Mouse (Mus musculus) gastrocnemius, adult 2 months (tissue): ENCODE data around the gene Slc39a10. TPM values are rescaled to one million over a fixed set of nuclear protein-coding genes. Genes with fewer than 3 reads are reported as not detected.

Experiments
- DNase-seq: peaks from one replicate; pipeline ENCODE4 v3.0.0; 2022
- H3K27ac ChIP-seq: fragments of 200-600 bp; 2 replicates; pipeline ENCODE4 v1.8.1; 2022; ENCODE audit warnings: mild to moderate bottlenecking
- H3K4me3 ChIP-seq: fragments of 200-600 bp; 2 replicates; pipeline ENCODE4 v1.8.1; 2022; ENCODE audit warnings: mild to moderate bottlenecking, moderate library complexity
- CTCF ChIP-seq: fragments of 200-600 bp; IDR thresholded peaks from 2 replicates; pipeline ENCODE4 v1.8.1; 2022; ENCODE audit warnings: antibody characterized with exemption, mild to moderate bottlenecking, moderate library complexity
- intact Hi-C: fragments of 180-260 bp; cut with DNase I; formaldehyde crosslinking; loops from one replicate; pipeline ENCODE4 v1.15.1; 2025
- total RNA-seq, 2 experiments: library from RNA; stranded (reverse); gene quantifications; 2 replicates each; pipeline ENCODE4 v1.2.3; 2021

Gene Slc39a10
- total RNA-seq, 2 experiments from 2014 or later: 5.2 to 7.4 TPM

- intact Hi-C loops: no loop called here
- DNase-seq: no peak
- TF ChIP-seq CTCF: no peak
- Histone ChIP-seq H3K4me3 (no peak overlapping the region), H3K27ac (no peak overlapping the region)
Observed at GRCm38 (mm10) chr1:46856498-46856897, 36.2 kb downstream of the Slc39a10 start.

- Histone ChIP-seq H3K27ac (peak overlapping the region; percentile 99), H3K4me3 (peak overlapping the region; percentile 97)
- no peak for TF ChIP-seq CTCF
- intact Hi-C loops: loop anchor here (5.0 kb wide), 2 partner anchors 63 to 118 kb away; no protein-coding TSS in a partner anchor
- DNase-seq: no peak
Observed at GRCm38 (mm10) chr1:46854036-46854900, 38.4 kb downstream of the Slc39a10 start.

- Histone ChIP-seq H3K27ac (peak overlapping the region; percentile 99), H3K4me3 (peak overlapping the region; percentile 97)
- TF ChIP-seq CTCF: no peak
- intact Hi-C loops: loop anchor here (5.0 kb wide), 2 partner anchors 64 to 119 kb away; no protein-coding TSS in a partner anchor
- DNase-seq: peak; percentile 97
Observed at GRCm38 (mm10) chr1:46853317-46854035, 39.2 kb downstream of the Slc39a10 start.

- peak; percentile 74 for DNase-seq
- intact Hi-C loops: loop anchor here (5.0 kb wide), 2 partner anchors 65 to 120 kb away; no protein-coding TSS in a partner anchor
Observed at GRCm38 (mm10) chr1:46852600-46853272, 39.9 kb downstream of the Slc39a10 start.

GRCm38 (mm10) chr1:46852216-46852599, 40.4 kb downstream of the Slc39a10 start:
- H3K27ac ChIP-seq: peak overlapping the region; percentile 99
- H3K4me3 ChIP-seq: peak overlapping the region; percentile 97
- TF ChIP-seq CTCF: no peak
- intact Hi-C loops: loop anchor here (5.0 kb wide), 2 partner anchors 65 to 120 kb away; no protein-coding TSS in a partner anchor
- no peak for DNase-seq

More at GRCm38 (mm10) chr1:46852600-46853272, 39.9 kb downstream of the Slc39a10 start:
- Histone ChIP-seq H3K4me3 (peak overlapping the region; percentile 97), H3K27ac (peak overlapping the region; percentile 99)
- TF ChIP-seq CTCF: no peak

DNA sequence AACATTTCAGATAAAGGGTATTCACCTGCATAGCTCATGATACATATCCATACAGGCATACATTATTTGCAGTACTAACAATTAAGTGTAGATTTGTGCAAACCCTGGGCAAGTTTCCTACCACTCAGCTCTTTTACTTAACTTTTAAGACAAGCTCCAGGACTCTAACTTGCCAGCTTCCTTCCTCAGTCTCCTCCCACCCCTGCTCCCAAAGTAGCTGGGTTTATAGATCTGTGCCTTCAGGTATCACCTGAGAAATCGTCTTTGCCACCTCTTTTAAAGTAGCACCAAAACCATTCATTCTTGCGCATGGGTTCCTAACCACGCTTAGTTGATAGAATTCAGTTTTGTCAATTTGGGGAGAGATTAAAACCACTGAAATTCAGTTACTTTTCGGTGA, 41.1 kb downstream of the Slc39a10 start:
- intact Hi-C loops: loop anchor here (5.0 kb wide), 2 partner anchors 66 to 121 kb away; no protein-coding TSS in a partner anchor
- TF ChIP-seq CTCF: no peak

GRCm38 (mm10) chr1:46849758-46850157, 42.9 kb downstream of the Slc39a10 start:
- peak overlapping the region; percentile 10 for H3K27ac ChIP-seq
- DNase-seq: peak; percentile 43
- H3K4me3 ChIP-seq: no peak overlapping the region
- peak; percentile 79 for TF ChIP-seq CTCF
- intact Hi-C loops: loop anchor here (5.0 kb wide), 2 partner anchors 68 to 123 kb away; no protein-coding TSS in a partner anchor

More for the DNA sequence above, 41.1 kb downstream of the Slc39a10 start:
- H3K4me3 ChIP-seq: peak overlapping the region; percentile 97; the same call in 1 of the 2 replicates
- no peak for DNase-seq
- H3K27ac ChIP-seq: peak overlapping the region; percentile 99; the same call in 1 of the 2 replicates

DNA sequence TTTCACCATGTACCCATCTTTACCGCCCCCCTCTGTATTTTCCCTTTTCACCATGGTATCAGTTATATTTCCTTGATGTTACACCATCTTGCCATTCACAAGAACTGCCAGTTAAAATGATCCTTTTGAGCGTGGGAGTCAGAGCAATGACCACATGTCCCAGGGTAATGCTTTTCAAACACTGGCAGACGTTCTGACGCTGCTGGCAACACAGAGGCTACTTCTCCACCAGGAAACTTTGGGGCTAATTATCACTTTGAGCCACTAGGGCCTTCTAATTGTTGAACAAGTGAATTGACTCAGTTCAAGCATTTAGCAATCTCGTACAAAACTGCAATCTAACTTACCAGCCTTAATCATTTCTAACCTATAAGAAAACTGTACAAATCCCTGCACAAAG, 47.4 kb downstream of the Slc39a10 start:
- DNase-seq: no peak
- TF ChIP-seq CTCF: no peak
- Histone ChIP-seq H3K27ac (no peak overlapping the region), H3K4me3 (no peak overlapping the region)
- intact Hi-C loops: no loop called here

GRCm38 (mm10) chr1:46844281-46844680, 48.4 kb downstream of the Slc39a10 start:
- no peak for DNase-seq
- intact Hi-C loops: no loop called here
- Histone ChIP-seq H3K4me3 (no peak overlapping the region), H3K27ac (no peak overlapping the region)
- no peak for TF ChIP-seq CTCF

DNA sequence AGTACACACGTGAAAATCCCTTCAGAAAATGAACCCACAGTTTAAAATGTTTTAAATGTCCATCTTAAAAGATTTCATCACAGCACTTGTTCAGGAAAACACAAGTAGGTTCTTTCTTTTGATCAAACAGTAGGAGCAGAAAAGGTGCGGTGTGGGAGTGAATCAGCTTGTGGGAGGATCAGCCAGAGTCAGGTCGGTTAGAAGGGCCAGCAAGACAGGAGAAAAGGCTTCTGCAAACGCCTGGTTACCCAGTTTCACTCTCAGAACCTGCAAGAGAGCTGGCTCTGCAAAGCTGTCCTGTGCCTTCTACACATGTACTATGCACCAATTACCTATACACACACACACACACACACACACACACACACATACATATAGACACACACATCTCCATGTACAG, 49.2 kb downstream of the Slc39a10 start:
- intact Hi-C loops: no loop called here
- no peak overlapping the region for H3K4me3 ChIP-seq
- DNase-seq: no peak
- TF ChIP-seq CTCF: no peak
- no peak overlapping the region for H3K27ac ChIP-seq

- Histone ChIP-seq H3K27ac (peak overlapping the region; percentile 17), H3K4me3 (no peak overlapping the region)
- no peak for TF ChIP-seq CTCF
- peak; percentile 57 for DNase-seq
- intact Hi-C loops: no loop called here
Observed at GRCm38 (mm10) chr1:46831927-46832326, 60.7 kb downstream of the Slc39a10 start.
